Mouse (Mus musculus): ENCODE data around the gene Adgrg7.
A peak's percentile ranks its signal among the peaks of the same experiment; 100 is the strongest.

Gene Adgrg7

DNA sequence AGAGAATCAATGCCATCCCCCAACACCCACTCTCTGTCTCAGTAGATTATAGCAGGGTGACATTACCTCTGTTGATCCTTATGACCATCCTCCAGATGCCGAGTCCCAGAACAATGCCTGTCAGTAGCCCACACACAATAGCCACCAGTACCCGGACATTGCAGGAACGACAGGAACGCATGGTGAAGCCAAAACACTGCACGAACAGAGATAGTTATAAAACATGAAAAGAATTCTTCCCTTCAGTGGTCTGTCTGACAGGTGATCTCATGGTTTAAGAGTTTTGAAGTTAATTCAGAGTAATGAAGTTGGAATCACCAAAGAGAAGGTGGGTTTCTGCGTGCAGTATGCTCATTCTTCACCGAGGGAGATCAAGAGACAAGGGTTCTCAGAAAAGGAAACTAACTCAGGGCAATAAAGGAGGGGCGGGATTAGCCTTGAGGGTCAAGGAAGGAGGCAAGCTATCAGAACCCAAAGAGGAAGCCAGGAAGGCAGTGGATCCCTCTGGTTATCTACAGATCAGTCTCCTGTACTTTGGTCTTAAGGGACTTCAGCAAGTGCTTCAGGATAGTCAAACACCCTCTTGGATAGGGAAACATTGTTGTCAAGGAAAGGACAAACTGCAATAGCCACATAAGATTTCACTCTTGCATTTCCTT is at the start of gene Adgrg7:
TSS of gene Adgrg7 (minus strand) at position 375 of the 659 bp plus-strand sequence.
- no peak for DNase-seq

DNA sequence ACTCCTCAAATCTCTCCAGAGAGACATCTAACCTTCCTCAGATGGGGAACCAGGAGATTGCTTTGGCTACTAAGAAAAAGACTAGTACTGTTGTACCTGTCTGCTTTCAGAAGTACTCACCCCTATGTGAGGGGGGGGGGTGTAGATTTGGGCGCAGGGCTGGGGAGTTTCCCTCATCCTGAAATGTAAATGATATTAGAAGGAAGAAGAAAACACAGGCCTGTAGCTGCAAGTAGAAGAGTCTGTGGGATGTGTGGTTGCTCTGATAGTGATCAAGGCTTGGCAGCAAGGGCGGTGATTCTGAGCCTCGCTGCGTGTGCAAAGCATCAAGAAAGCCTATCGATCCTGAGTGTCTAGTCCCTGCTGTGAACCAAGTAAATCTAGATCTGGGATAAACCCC is 47.3 kb upstream of the Adgrg7 start:
- no peak for DNase-seq

- no peak for DNase-seq
Measured at GRCm38 (mm10) chr16:56833312-56833711, 37.7 kb upstream of the Adgrg7 start.

- no peak for DNase-seq
Measured at GRCm38 (mm10) chr16:56831986-56832385, 36.3 kb upstream of the Adgrg7 start.

- no peak for DNase-seq
Measured at GRCm38 (mm10) chr16:56801370-56802109, 5.9 kb upstream of the Adgrg7 start.

DNA sequence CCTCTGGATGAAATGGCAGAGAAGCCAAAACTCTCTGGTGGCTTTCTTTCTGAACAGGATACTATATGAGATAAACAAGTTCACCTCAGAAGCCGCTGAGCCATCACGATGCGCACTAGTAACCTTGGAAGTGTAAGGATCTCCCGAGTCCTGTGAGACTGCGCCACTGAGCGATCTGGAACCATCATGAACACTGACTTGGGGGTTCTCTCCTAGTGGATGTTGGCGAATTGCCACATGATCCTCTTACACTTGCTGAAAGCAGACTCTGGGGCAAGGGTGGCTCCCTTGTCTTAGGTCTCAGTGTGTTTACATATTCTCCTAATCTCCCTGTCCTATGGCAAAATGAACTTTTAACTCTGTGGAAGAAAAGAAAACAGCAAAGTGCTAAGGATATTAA is 5.3 kb upstream of the Adgrg7 start:
- no peak for DNase-seq

DNA sequence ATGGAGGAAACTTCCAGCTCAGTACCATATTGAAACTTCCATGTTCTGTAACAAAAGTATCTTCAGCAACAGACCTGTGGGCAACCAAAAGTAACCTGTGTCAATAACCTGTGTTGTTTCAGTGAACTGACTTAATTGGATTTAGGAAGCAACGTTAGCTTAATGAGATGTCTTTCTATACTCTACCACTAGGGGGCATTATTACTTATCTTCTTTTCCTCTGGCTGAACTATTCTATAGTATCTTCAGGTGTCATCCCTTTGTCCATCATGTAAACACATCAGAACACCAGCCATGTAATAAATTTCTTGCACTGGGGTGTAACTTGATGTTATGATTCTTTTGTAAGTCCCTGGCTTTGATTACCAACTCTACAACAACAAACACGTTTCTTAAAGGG is 4.8 kb upstream of the Adgrg7 start:
- no peak for DNase-seq

GRCm38 (mm10) chr16:56799541-56800029 is 3.9 kb upstream of the Adgrg7 start:
- DNase-seq, result no peak

DNA sequence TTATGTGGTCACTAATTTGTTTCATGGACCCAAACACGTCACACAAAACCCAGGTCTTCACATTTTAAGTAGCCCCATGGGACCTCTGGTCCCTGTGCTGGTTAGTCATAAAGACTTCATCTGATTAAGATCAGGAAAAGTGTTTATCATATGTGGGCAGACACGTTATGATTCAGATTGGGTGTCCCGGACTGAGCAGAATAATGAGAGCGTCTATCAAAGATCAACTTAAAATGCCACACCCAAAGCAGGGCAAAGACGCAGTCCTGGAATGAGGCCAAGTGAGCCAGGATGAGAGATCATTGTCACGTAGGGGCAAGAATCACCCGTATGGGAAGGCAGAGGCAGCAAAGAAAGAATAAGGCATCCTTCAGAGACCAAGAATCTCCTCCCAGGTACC is 3.2 kb upstream of the Adgrg7 start:
- no peak for DNase-seq

DNA sequence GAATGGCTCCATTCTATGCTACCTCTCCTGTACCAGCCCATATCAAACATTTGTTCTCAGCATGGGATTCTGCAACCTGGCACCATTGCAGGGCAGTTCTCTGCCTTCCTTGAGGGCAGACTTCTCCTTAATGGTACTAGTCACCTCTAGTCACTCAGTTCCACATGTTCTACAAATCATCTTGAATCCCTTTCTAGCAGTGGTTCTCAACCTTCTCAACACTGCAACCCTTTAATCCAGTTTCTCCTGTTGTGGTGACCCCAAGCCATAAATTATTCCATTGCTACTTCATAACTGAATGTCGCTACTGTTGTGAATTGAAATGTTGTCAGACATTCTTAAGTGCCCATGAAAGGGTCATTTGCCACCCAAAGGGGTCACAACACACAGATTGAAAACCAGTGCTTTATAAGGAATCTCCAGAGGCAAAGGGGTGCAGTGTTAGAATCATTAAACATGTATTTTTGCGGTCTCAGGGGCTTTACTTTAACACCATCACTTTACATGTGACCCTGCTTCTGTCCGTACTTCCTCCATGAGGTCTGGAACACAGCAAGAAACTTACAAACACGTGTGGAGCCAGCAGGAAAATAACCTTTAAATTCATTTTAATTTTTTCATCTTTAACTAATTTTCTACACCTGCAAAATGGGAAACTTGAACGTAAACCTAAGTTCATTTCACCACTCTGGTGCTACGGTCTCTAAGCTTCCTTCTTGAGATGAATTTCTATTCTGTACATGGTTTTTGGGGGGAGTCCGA is 1.1 kb downstream of the Adgrg7 start:
- no peak for DNase-seq

- DNase-seq, result no peak
Measured at GRCm38 (mm10) chr16:56793778-56794177, 1.9 kb downstream of the Adgrg7 start.

- DNase-seq, result no peak
Measured at GRCm38 (mm10) chr16:56785943-56786342, 9.7 kb downstream of the Adgrg7 start.

- peak; percentile 22 for DNase-seq
Measured at GRCm38 (mm10) chr16:56771163-56772105, 24.2 kb downstream of the Adgrg7 start.

DNA sequence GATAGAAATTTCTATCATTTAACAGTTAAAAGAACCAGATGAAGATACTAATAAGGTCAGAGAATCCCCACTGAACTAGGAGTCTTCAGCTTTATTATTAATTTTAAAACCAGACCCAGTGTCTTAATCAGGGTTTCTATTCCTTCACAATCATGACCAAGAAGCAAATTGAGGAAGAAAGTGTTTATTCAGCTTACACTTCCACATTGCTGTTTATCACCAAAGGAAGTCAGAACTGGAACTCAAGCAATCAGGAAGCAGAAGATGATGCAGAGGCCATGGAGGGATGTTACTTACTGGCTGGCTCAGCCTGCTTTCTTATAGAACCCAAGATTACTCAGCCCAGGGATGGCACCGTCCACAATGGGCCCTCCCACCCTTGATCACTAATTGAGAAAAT is 66.6 kb downstream of the Adgrg7 start:
- no peak for DNase-seq

GRCm38 (mm10) chr16:56724927-56725326 is 70.7 kb downstream of the Adgrg7 start:
- DNase-seq, result no peak

GRCm38 (mm10) chr16:56722357-56722756 is 73.3 kb downstream of the Adgrg7 start:
- no peak for DNase-seq

DNA sequence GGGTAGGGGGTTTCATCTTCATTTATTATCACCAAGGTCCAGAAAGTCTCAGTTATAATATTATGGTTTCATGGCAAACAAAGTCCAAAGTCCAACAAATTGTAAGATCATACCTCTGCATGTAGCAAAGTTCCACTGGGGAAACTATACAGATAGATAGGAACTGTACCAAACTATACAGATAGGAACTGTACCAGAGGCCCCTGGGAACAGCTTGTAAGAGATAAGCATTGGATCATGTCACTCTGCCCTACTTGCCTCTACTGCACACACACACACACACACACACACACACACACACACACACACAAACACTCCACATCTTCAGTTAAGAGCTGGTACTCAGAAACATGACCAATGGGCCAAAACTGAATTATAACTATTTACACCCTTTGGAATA is 76.6 kb downstream of the Adgrg7 start:
- no peak for DNase-seq

GRCm38 (mm10) chr16:56717224-56718200 is 78.1 kb downstream of the Adgrg7 start, which contains the start of gene Tfg:
Tfg (minus strand) TSS chr16:56717450.
- DNase-seq, result peak; percentile 99

DNA sequence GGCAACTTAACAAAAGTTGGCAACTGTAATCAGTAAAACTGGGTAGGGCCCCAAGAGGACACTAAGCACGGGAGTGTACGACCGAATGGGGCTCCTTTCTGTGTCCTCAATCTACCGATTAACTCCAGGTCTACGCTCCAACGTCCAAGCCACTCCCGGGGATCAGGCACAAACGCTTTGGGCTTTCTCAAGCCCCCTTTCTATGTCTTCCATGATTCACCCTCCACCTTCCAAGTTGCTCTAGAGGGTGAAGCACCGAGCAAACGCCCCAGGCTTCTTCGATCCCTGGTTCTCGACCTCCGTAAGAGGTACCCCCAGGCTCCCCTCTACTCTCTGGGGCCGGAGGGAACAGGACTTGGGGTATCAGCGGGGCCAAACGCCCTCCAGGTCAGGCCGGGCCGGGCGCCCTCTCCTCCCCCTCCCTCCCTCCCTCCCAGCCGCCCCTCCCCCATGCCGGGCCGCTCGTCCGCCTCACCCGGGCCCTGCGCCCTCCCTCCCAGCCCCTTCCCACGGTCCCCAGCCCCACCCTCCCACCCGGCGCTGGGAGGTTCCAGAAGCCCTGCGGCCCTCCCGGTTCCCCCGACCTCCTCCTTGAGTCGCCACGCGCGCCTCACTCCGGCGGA is 79.0 kb downstream of the Adgrg7 start:
- peak; percentile 63 for DNase-seq

- no peak for DNase-seq
Measured at GRCm38 (mm10) chr16:56715608-56716007, 80.0 kb downstream of the Adgrg7 start.

DNA sequence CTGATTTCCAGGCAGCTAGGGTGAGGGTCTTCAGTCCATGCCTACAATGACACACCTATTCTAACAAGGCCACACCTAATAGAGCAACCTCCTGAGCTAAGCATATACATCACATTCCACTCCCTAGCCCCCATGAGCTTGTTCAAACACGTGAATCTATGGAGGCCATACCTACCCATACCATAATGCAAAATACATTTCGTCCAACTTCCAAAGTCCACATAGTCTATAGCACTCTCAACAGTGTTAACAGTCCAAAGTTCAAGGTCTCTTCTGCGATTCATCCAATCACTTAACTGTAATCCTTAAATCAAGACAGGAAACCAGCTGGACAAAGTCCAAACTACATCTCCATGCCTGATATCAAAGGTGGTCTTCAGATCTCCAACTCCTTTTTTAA is 85.6 kb downstream of the Adgrg7 start:
- DNase-seq, result no peak

All from right cerebral cortex, postnatal 4 days (tissue).